Mouse (Mus musculus): ENCODE data around the gene Rmi2. TPM values are rescaled to one million over a fixed set of nuclear protein-coding genes. Genes with fewer than 3 reads are reported as not detected.

Rmi2 gene
- total RNA-seq, 2 experiments from 2014 or later, result 1.3 to 4.7 TPM

- no peak for ATAC-seq (replicated peaks; ENCODE audit: low FRiP score, low TSS enrichment, poor library complexity, severe bottlenecking)
Measured at GRCm38 (mm10) chr16:10902849-10903248, 68.0 kb downstream of the Rmi2 start.

GRCm38 (mm10) chr16:10905661-10906113, 70.8 kb downstream of the Rmi2 start:
- no peak for ATAC-seq (replicated peaks; ENCODE audit: low FRiP score, low TSS enrichment, poor library complexity, severe bottlenecking)

GRCm38 (mm10) chr16:10910541-10910940, 75.7 kb downstream of the Rmi2 start:
- ATAC-seq (replicated peaks; ENCODE audit: low FRiP score, low TSS enrichment, poor library complexity, severe bottlenecking), result no peak

- ATAC-seq (replicated peaks; ENCODE audit: low FRiP score, low TSS enrichment, poor library complexity, severe bottlenecking), result no peak
Measured at GRCm38 (mm10) chr16:10911061-10911460, 76.2 kb downstream of the Rmi2 start.

- no peak for ATAC-seq (replicated peaks; ENCODE audit: low FRiP score, low TSS enrichment, poor library complexity, severe bottlenecking)
Measured at GRCm38 (mm10) chr16:10915066-10915465, 80.2 kb downstream of the Rmi2 start.

- ATAC-seq (replicated peaks; ENCODE audit: low FRiP score, low TSS enrichment, poor library complexity, severe bottlenecking), result no peak
Measured at GRCm38 (mm10) chr16:10916271-10916670, 81.4 kb downstream of the Rmi2 start.

- no peak for ATAC-seq (replicated peaks; ENCODE audit: low FRiP score, low TSS enrichment, poor library complexity, severe bottlenecking)
Measured at GRCm38 (mm10) chr16:10919856-10920255, 85.0 kb downstream of the Rmi2 start.

- no peak for ATAC-seq (replicated peaks; ENCODE audit: low FRiP score, low TSS enrichment, poor library complexity, severe bottlenecking)
Measured at GRCm38 (mm10) chr16:10923561-10923960, 88.7 kb downstream of the Rmi2 start.

- ATAC-seq (replicated peaks; ENCODE audit: low FRiP score, low TSS enrichment, poor library complexity, severe bottlenecking), result no peak
Measured at GRCm38 (mm10) chr16:10925591-10926180, 90.8 kb downstream of the Rmi2 start.

GRCm38 (mm10) chr16:10927026-10927425, 92.2 kb downstream of the Rmi2 start:
- no peak for ATAC-seq (replicated peaks; ENCODE audit: low FRiP score, low TSS enrichment, poor library complexity, severe bottlenecking)

- no peak for ATAC-seq (replicated peaks; ENCODE audit: low FRiP score, low TSS enrichment, poor library complexity, severe bottlenecking)
Measured at GRCm38 (mm10) chr16:10933372-10933771, 98.5 kb downstream of the Rmi2 start.

- no peak for ATAC-seq (replicated peaks; ENCODE audit: low FRiP score, low TSS enrichment, poor library complexity, severe bottlenecking)
Measured at GRCm38 (mm10) chr16:10934047-10934446, 99.2 kb downstream of the Rmi2 start.

GRCm38 (mm10) chr16:10936700-10937319, 102.0 kb downstream of the Rmi2 start:
- ATAC-seq (replicated peaks; ENCODE audit: low FRiP score, low TSS enrichment, poor library complexity, severe bottlenecking), result no peak

- ATAC-seq (replicated peaks; ENCODE audit: low FRiP score, low TSS enrichment, poor library complexity, severe bottlenecking), result no peak
Measured at GRCm38 (mm10) chr16:10937497-10937896, 102.6 kb downstream of the Rmi2 start.

- no peak for ATAC-seq (replicated peaks; ENCODE audit: low FRiP score, low TSS enrichment, poor library complexity, severe bottlenecking)
Measured at GRCm38 (mm10) chr16:10939932-10940331, 105.1 kb downstream of the Rmi2 start.

GRCm38 (mm10) chr16:10940661-10941060, 105.8 kb downstream of the Rmi2 start:
- ATAC-seq (replicated peaks; ENCODE audit: low FRiP score, low TSS enrichment, poor library complexity, severe bottlenecking), result no peak

Other genes with a start within 250 kb of the Rmi2 start
- gene Socs1, start 49.5 kb upstream of the Rmi2 start, total RNA-seq (2014; fragmentation: Nextera tagmentation), result 0.39 and 1.4 TPM in 2 replicates
- 0.80 and 1.1 TPM in 2 replicates for gene Socs1, start 49.5 kb upstream of the Rmi2 start, total RNA-seq (2017)
- not detected in 2 replicates for gene Tnp2, start 46.4 kb upstream of the Rmi2 start, total RNA-seq (2014; fragmentation: Nextera tagmentation)
- gene Tnp2, start 46.4 kb upstream of the Rmi2 start, total RNA-seq (2017), result not detected in 2 replicates
- gene Prm3, start 44.1 kb upstream of the Rmi2 start, total RNA-seq (2014; fragmentation: Nextera tagmentation), result not detected in 2 replicates
- gene Prm3, start 44.1 kb upstream of the Rmi2 start, total RNA-seq (2017), result not detected in 2 replicates
- gene Prm2, start 38.9 kb upstream of the Rmi2 start, total RNA-seq (2014; fragmentation: Nextera tagmentation), result not detected in 2 replicates
- gene Prm2, start 38.9 kb upstream of the Rmi2 start, total RNA-seq (2017), result not detected in 2 replicates
- not detected in 2 replicates for gene Prm1, start 29.2 kb upstream of the Rmi2 start, total RNA-seq (2014; fragmentation: Nextera tagmentation)
- not detected in 2 replicates for gene Prm1, start 29.2 kb upstream of the Rmi2 start, total RNA-seq (2017)
- not detected in 2 replicates for gene Gm11172, start 22.1 kb upstream of the Rmi2 start, total RNA-seq (2014; fragmentation: Nextera tagmentation)
- not detected in 2 replicates for gene Gm11172, start 22.1 kb upstream of the Rmi2 start, total RNA-seq (2017)
- 0.52 and 7.4 TPM in 2 replicates for gene Snn, start 225.9 kb downstream of the Rmi2 start, total RNA-seq (2014; fragmentation: Nextera tagmentation)
- gene Snn, start 225.9 kb downstream of the Rmi2 start, total RNA-seq (2017), result 0.09 and 1.6 TPM in 2 replicates
- 5.4 and 6.6 TPM in 2 replicates for gene Litaf, start 231.1 kb downstream of the Rmi2 start, total RNA-seq (2014; fragmentation: Nextera tagmentation)
- gene Litaf, start 231.1 kb downstream of the Rmi2 start, total RNA-seq (2017), result 6.9 and 9.4 TPM in 2 replicates